Mouse (Mus musculus) heart, postnatal 0 days (tissue): ENCODE data around the gene AW011738.

Experiments
- CTCF ChIP-seq: IDR thresholded peaks from 2 replicates; pipeline ENCODE4 v1.5.1; 2016; ENCODE audit warnings: antibody characterized with exemption, control low read depth, low read depth
- EP300 ChIP-seq: IDR thresholded peaks from 2 replicates; pipeline ENCODE4 v1.6.1; 2016; ENCODE audit warnings: antibody characterized with exemption, low read depth

DNA sequence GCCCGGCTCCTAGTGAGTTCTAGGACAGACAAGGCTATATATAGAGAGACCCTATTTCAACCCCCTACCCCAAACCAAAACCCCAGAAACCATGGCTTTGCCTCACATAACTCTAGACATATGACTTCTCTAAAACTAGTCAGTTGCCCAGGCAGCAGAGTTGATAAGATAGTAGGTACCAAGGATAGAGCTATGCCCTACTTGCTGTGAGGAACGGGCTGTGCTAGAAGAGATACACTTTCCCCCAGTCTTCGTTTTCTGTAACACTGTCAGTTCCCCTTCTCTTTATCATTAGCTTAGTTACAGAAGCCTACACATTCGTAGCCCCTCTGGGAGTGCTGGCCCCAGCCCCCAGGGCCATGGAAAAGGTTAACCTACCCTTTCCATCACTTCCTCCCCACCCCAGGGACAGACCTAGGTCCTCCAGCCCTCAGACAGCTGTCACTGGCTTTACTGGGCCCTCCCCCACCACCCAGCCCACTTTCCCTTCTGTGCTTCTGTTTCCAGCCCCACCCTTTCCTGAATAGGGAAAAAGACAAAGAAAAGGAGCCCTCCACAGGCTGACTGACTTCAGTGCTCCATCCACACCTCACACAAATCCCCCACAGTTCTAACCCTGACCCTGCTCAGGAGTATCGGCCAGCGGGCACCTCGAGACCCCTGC lies 18.7 kb upstream of the AW011738 start:
- no peak for TF ChIP-seq CTCF
- TF ChIP-seq EP300 = no peak
